Mouse (Mus musculus) bone marrow macrophage, adult 2 months (primary cell): ENCODE results near the gene Zfp27.

Experiments
- CTCF ChIP-seq: IDR thresholded peaks from 2 replicates; pipeline ENCODE4 v1.5.1; 2012; ENCODE audit warnings: low read depth, mild to moderate bottlenecking, low read length, moderate library complexity
- POLR2A ChIP-seq: IDR thresholded peaks from 2 replicates; pipeline ENCODE4 v1.6.1; 2012; ENCODE audit warnings: mild to moderate bottlenecking, low read depth, low read length, borderline replicate concordance

- no peak for TF ChIP-seq CTCF
- TF ChIP-seq POLR2A = no peak
Measured at GRCm38 (mm10) chr7:29880056-29880455, 26.3 kb downstream of the Zfp27 start.
